Mouse (Mus musculus): ENCODE results near the gene Ccdc83.

DNA sequence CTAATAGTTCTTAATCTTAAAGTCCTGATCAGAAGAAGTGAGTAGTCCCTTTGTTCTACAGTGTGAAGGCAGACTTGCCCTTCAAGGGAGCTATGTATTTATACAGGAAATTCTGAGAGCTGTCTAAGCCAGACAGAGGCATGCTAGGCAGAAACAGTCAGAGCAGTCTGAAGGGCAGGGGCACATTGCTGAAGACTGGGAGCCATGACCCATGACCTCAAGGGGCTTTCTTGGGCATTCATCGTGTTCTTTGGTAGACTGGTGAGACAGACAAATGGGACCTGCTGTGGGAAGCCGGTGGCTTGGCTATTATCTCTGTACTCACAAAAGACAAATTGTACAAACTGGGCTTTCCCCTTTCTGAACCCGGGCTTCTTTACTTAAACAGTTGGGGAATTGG, 40.5 kb upstream of the Ccdc83 start:
- no peak for TF ChIP-seq CTCF (IDR thresholded peaks at IDR 0.05)
- TF ChIP-seq EP300 (IDR thresholded peaks at IDR 0.05): no peak
